Mouse (Mus musculus) mouse embryonic stem cell (cell line): ENCODE results near the gene Ctps2.
"Not testable (repeated sequence)": the region's sequence is repeated elsewhere in the genome, so short reads cannot be mapped to it uniquely, and the experiment has no call there.

Source experiments
- in situ Hi-C, 2 experiments: fragments of 300-500 bp; cut with MboI; formaldehyde crosslinking; loops; 1 replicate in 1 of 2; 3 replicates in 1 of 2; pipeline ENCODE4 v1.14.3; 2019 to 2020; ENCODE audit warnings: low sequenced_read_pairs in 2 of 2, low pct_unique_long_range_greater_than_20kb in 1 of 2, mixed read lengths in 1 of 2; ENCODE audit not compliant: unreplicated experiment in 1 of 2

Ctps2 gene

DNA sequence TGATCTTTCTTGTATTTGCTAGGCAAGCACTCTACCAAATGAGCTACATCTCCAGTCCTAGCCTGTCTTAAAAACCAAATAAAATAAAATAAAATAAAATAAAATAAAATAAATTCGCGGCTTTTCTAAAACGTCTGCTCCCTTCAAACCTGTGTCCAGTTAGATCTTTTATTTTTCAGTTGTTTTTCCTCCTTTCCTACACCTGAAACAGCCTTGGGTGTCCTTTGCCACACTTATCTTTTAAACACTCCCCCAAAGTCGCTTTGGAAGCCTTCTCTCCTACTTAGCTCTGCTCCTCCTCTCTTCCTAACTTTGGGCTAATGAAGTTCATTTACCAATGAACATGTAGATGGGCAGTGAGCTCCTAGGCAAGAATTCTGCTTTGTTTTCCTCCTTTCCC, at the start of gene Ctps2:
TSS of gene Ctps2 (plus strand) at position 301 of the 400 bp plus-strand sequence.
- in situ Hi-C loops: no loop called here

DNA sequence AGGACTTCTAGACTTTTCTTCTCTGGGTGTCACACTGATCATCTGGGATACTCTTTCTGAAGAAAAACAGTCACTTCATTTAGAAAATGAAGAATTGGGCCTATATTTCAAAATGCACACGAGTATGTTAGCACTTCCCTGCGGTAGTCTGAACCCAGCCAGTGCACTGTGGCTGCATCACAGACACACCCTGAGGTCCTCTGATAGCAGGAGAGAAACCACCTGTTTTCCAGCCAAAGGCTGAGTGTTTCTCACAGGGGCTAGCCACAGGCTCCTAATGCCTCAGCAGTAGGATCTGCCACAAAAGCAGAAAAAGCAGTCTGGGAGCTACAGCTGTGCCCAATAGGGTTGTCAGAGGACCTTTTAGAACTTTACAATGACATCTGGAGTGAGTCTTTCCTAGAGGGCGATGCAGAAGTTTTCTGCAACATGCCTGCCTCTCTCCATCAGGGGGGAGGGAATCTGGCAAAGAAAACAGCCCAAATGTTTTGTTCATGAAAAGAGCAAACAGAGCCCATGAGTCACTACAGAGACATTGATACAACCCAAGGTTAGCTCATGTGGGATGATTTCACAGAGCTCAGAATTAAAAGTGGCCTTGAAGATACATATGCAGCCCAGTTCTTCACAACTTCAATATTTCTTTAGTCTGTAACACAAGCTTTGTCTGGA, 32.6 kb upstream of the Ctps2 start:
- in situ Hi-C loops: loop anchor here in 1 of 2 experiments (25.0 kb wide), 1 partner anchor 356 kb away; no protein-coding TSS in a partner anchor

DNA sequence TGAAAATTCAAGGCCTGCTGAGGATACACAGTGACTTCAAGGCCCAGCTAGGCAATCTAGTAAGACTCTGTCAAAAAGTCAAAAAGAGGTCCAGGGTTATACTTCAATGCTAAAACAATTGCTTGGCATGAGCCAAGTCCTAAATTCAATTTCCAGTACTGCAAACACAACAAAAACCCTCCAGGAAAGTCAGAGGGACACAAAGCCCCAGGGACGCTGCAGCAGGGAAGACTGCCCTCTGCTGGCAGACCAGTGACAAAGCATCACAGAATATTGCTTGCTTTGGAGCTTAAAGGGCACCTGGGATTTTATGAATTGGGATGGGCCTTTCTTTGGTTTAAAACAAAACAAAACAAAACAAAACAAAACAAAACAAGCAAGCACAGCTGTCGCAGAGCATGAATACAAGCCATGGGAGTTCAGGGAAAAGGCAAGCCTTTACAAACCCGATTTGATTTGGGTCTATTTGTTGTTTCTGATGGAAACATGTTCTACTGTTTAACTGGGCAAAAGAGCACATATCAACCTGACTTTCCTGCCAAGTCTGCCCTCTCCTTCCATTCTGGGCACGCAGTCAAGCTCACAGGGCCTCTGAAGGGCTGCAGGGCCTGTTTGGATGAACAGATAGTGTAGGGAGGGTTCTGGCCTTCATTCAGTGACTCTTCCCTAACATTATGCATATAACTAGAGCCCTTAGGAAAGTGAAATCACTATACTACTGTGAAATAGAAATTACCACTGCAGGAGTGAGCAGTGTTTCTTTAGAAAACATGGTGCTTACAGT, 29.1 kb upstream of the Ctps2 start:
- in situ Hi-C loops: loop anchor here in 1 of 2 experiments (25.0 kb wide), 1 partner anchor 360 kb away; no protein-coding TSS in a partner anchor

DNA sequence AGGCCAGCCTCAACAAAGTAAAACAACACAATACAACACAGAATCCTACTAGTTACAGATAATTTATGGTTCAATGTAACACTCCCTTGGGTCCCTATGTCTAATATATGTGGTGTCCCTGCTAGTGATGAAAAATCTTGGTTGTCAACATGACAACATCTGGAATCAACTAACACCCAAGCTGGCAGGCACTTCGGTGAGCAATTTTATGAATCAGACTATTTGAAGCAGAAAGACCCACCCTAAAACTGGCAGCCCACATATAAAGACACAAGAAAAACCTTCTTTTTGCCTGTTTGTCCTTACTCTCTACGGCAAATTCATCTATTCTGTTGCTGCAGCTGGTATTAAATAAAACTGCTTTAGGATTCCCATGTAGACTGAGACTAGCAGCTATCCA, 27.3 kb upstream of the Ctps2 start:
- in situ Hi-C loops: loop anchor here in 1 of 2 experiments (25.0 kb wide), 1 partner anchor 361 kb away; no protein-coding TSS in a partner anchor

DNA sequence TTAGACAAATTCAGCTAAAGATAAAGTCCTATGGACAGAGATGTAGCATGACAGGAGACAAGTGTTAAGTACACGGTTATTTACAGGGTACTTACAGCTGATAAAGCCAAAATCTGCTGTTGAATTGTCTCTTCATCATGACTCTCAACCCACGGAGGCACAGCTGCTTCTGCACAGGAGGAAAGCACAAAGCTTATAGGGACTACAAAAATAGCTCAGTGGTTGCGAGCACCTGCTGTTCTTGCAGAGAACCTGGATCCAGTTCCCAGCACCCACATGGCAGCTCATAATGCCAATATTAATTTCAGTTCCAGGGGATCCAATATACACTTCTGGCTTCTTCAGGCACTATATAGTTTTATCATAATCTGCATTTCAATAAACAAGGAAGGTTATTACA, 22.8 kb upstream of the Ctps2 start:
- in situ Hi-C loops: no loop called here

DNA sequence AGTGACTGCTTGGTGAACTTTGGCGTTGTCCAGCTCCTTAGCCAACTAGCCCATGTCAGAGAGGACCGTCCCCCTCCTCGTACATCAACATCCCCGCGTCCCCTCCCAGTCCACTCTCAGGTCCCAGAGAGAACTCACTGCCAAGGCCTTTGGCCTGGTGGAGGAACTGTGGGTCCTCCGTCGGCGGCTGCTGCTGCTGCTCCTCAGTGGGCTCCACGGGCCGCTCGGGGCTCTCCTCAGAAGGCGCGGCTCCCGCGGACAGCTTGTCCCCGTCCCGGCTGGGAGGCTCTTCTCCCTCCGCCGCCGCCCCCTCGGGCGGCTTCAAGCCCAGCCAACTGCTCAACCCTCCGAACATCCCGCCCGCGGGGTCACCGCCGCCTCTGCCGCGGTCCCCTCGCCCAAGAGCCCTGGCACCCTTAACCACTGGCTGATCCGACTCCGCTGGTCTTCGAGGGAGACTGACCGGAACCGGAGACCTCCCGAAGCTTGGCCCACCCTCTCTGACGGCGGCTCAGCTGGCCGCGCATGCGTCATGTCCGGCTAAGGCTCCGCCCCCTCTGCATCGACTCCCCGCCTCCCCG, 13.0 kb upstream of the Ctps2 start, which contains the start of gene Syap1:
TSS of gene Syap1 (minus strand) at position 517 of the 581 bp plus-strand sequence.
- in situ Hi-C loops: no loop called here

DNA sequence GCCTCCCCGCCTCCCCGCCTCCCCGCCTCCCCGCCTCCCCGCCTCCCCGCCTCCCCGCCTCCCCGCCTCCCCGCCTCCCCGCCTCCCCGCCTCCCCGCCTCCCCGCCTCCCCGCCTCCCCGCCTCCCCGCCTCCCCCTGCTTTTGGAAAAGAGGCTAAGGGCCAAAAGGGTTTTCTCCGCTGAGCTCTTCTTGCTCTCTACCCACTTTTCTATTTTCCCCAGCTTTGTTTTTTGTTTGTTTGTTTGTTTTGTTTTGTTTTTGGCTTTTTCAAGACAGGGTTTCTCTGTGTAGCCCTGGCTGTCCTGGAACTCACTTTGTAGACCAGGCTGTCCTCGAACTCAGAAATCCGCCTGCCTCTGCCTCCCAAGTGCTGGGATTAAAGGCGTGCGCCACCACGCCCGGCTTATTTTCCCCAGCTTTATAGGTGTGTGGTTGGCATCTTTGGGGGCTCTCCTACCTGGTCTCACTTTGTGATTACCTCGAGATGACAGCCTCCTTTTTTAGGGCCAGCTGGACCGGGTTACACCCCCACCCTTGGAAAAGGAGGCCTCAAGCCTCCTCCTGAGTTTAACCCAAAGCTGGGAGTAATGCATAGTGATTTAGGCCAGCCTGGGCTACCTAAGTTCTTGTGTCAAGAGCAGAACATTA, 12.3 kb upstream of the Ctps2 start:
- in situ Hi-C loops: not testable (repeated sequence)

DNA sequence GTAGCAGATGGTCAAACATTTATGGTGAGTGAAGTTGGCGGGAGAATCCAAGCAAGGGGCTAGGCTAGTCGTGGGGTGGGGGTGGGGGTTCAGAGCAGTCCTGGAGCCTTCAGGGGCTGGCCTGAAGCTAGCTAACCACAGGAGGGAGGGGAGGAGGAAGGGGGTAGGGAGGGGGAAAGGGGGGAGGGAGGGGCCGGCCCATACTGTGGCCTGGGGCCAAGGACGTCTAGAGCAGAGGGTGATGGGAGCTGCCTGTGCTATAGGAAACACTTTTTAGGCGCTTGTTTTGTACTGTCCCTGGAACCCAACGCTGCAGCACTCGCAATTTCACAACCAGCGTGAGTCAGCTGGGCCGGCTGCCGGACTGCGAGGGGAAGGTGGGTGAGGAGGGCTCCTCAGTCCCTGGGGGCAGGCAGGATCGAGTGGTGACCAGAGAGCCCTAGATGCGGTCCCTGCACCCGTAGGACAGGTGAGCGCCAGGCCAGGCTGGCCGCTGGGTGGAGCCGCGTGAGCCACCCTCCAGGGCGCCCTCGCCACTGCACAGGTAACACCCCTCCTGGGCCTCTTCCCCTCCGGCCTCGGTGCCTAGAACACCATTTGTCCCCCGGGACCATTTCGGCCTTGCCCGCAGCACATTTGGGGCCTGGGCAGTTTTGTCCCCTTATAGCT, 467 bp downstream of the Ctps2 start:
- in situ Hi-C loops: no loop called here

DNA sequence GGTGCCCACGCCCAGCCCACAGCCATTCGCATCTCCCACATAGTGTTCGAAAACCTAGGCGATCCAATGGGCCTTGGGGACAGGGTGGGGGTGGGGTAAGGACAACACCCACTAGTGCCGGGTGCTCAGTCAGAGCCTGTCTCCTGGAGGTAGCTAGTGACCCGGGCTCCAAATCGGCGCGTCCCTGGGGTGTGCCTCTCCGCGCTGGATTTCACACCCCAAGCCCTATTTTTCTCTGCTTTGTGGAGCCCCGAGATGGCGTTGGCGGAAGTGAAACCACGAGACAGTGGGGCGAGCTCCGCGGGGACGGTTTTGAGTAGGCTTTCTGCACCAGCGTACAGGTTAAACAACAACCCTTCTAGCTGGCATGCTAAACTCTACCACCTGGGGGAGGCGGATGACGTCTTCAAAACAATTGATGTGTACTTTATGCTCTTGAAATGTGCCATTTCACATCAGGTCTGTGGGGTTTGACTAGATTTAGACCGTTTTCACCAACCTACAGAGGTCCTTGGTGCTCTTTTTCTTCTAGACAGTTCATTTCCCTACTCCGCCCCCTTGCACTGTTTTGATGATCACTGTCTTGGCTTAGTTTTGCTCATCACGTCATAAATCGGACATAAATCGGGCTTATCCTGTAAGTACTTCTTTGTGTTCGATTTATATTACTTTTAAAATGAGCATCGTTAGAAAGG, 1.1 kb downstream of the Ctps2 start:
- in situ Hi-C loops: no loop called here

DNA sequence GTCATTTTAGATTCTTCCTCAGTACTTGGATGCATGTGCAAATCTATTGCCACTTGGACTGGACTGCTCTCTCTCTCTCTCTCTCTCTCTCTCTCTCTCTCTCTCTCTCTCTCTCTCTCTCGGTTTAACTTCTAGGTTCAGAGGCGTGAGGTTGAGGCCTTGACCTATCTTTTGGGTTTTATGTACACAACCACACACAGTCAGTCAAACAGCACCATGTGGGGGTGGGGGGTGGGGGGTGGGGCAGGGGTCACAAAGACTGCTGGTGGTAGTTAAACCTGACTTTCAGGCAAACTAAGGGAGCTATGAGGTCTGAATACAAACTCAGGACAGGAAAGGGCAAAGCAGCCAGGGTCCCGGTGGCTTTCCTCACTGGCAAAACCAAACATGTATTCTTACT, 6.5 kb downstream of the Ctps2 start:
- in situ Hi-C loops: no loop called here

DNA sequence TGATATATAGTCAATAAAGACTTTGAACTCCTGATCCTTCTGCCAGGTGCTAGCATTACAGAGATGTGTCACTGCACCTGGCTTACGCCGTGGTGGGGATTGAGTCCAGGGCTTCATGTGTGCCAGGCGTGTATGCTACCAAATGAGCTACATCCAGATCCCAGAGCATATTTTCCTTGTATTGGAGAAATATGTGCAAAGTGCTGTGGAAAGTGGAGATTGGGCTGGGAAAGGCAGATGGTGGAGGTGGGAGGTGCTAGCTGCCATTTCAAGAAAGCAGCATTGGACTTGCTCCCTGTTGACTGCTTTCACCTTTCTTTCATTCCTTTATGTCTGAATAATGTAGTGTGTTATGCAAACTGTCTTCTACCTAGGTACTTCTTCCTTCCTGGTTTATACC, 12.6 kb downstream of the Ctps2 start:
- in situ Hi-C loops: no loop called here

DNA sequence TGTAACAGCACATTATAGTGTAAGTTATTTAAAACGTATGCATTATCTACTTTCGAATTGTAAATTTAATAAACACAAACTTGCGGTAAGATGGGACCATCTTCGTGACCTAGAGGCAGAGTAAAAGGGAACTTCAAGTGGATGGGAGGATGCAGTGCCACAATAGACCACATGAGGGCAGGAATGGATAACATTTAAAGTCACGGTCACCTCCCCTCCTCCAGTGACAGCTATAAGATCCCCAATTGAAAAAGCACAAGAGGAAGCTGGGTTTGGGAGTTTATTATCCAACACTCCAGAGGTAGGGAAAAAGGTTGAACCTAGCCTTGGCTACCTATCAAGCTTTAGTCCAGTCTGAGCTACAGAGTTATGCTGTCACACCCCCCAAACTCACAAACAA, 14.7 kb downstream of the Ctps2 start:
- in situ Hi-C loops: no loop called here

DNA sequence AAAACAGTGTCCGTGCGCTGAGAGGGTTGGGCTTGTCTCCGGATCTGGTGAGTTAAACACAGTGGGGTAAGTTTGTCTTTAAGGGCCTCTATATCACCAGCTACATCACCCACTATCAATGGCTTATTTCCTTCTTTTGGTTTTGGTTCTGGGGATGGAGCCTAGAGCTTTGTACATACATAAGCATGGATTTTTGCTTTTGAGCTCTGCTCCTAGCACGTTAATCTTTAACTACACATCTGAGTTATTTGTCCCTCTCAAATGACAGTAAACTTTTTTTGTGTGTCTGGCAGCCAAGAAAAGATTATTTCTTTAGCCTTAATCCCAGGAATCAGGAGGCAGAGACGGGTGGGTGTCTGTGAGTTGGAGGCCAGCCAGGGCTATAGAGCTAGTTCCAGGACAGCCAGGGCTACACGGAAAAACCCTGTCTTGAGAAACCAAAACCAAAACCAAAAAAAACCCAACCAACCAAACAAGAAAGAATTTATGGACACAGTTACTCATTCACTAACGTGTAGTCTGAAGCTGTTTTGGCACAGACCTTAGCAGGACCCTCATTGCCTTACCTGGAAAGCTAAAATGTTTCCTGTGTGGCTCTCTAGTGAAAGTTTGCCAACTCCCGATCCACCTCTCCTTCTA, 20.6 kb downstream of the Ctps2 start:
- in situ Hi-C loops: no loop called here

DNA sequence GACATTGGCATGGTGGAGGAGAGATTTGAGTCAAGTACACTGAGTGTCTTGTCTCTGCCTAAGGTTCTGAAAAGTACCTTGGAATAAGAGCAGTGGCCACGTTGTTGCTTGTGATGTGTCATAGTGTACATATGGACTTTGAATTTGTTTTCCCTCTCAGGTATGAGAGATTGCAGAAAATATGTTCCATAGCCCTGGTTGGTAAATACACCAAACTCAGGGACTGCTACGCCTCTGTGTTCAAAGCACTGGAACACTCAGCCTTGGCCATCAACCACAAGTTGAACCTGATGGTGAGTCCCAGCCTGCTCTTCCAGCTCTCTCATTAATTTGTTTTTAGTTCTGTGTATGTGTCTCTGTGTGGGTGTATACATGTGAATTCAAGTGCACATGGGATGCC, 30.4 kb downstream of the Ctps2 start:
- in situ Hi-C loops: loop anchor here in 1 of 2 experiments (10.0 kb wide), 1 partner anchor 203 kb away; no protein-coding TSS in a partner anchor

DNA sequence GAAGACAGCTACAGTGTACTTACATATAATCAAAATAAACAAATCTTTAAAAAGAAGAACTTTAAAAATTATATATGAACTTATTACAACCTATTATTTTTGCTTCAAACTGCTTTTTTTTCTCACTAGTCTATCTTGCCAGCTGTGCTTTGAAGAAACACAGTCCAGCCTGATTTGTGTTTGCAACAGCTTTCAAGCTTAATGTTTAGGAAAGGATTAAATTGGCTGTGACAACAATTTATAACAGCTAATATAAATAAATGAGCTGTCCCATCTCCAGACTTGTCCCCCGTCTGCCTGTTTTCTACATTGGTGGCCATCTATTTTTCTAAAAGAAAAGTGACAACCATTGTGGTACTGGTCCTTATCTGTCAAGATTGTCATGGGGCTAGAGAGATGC, 41.0 kb downstream of the Ctps2 start:
- in situ Hi-C loops: no loop called here

DNA sequence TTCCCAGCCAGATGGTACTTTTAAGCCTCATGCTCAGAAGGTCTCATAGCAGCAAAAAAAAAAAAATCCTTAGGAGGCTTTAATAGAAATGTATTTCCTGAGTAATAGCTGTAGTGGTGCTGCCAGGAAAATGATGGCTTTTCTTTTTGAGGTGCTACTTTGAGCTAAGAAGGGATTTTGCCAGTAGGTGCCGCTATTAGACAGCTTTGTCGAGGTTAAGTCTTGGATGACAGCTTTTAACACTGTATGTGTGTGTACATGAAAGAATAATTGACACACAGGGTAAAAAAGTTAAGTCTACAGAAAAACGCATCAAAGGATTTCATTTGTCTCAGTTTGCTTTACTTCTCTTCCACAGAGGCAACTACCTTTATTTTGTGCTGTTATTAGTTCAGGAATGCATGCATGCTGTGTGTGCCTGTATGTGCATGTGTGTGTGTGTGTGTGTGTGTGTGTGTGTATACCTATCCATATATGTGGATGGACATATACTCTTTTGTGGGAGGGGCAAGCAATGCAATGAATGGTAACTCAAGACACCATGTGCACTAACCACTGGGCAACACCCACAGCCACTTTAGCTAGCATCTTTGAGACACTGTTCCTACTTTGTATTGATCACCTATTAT, 48.9 kb downstream of the Ctps2 start:
- in situ Hi-C loops: loop anchor here (10.0 to 25.0 kb wide), 2 partner anchors 187 to 195 kb away; no protein-coding TSS in a partner anchor

DNA sequence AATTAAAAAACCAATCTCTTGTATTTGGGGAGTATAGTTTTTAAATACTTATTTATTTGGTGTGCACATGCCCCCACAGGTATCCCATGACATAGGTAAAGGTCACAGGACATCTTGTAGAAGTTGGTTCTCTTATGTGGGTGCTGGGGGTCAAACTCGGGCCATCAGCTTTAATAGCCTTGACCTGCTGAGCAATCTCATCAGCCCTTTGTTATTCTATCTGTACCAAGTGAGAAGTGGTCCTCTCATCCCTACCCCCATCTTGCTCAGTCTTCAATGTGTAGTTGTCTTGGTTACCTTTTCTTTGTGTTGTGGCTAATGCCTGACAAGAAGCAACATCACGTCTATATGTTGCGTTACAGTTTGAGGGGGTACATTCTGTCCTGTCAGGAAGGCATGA, 56.9 kb downstream of the Ctps2 start:
- in situ Hi-C loops: loop anchor here (10.0 to 25.0 kb wide), 2 partner anchors 179 to 187 kb away; no protein-coding TSS in a partner anchor
